Mouse (Mus musculus) C2C12 (cell line): ENCODE data around the gene Tfr2.

Source experiments
- CEBPB ChIP-seq: IDR thresholded peaks from one replicate; pipeline ENCODE4 v1.6.1; 2011; ENCODE audit warnings: low read depth, mild to moderate bottlenecking, control low read depth, moderate library complexity
- CTCF ChIP-seq: IDR thresholded peaks from one replicate; pipeline ENCODE4 v1.5.1; 2011; ENCODE audit not compliant: control insufficient read depth, insufficient read depth, insufficient read length
- FOSL1 ChIP-seq: IDR thresholded peaks from one replicate; pipeline ENCODE4 v1.8.0; 2011; ENCODE audit warnings: mild to moderate bottlenecking, low read length; ENCODE audit not compliant: poor library complexity, insufficient read depth, severe bottlenecking
- MAX ChIP-seq: IDR thresholded peaks from one replicate; pipeline ENCODE4 v1.6.1; 2011; ENCODE audit warnings: mild to moderate bottlenecking, control low read depth
- MYOG ChIP-seq: IDR thresholded peaks from one replicate; pipeline ENCODE4 v1.6.1; 2011; ENCODE audit not compliant: control insufficient read depth, insufficient read length; ENCODE audit errors: extremely low read depth
- USF1 ChIP-seq: IDR thresholded peaks from one replicate; pipeline ENCODE4 v1.6.1; 2011; ENCODE audit warnings: low read depth, mild to moderate bottlenecking, control low read depth, moderate library complexity

- no peak for TF ChIP-seq CTCF
- TF ChIP-seq MYOG = no peak
- no peak for TF ChIP-seq CEBPB
- no peak for TF ChIP-seq USF1
- no peak for TF ChIP-seq MAX
- TF ChIP-seq FOSL1 = no peak
Observed at GRCm38 (mm10) chr5:137582702-137583101, 13.1 kb downstream of the Tfr2 start.
